Mouse (Mus musculus) fat pad, adult 2 months (tissue): ENCODE data around the gene Mtr.

Experiments used
- DNase-seq: peaks from one replicate; pipeline ENCODE4 v3.0.0-alpha.2; 2011; ENCODE audit warnings: low read depth, low spot score; ENCODE audit errors: extremely low read depth

The Mtr gene

GRCm38 (mm10) chr13:12245938-12246337 is 12.0 kb downstream of the Mtr start:
- DNase-seq: no peak

GRCm38 (mm10) chr13:12243991-12244390 is 13.9 kb downstream of the Mtr start:
- no peak for DNase-seq

GRCm38 (mm10) chr13:12232141-12232540 is 25.8 kb downstream of the Mtr start:
- no peak for DNase-seq

GRCm38 (mm10) chr13:12228248-12228647 is 29.7 kb downstream of the Mtr start:
- DNase-seq: no peak

- DNase-seq: no peak
These were observed 30.3 kb downstream of the Mtr start for GRCm38 (mm10) chr13:12227606-12228005.

GRCm38 (mm10) chr13:12218603-12219002 is 39.3 kb downstream of the Mtr start:
- no peak for DNase-seq

GRCm38 (mm10) chr13:12214922-12215321 is 43.0 kb downstream of the Mtr start:
- no peak for DNase-seq

GRCm38 (mm10) chr13:12211058-12211457 is 46.9 kb downstream of the Mtr start:
- no peak for DNase-seq

GRCm38 (mm10) chr13:12210023-12210762 is 47.7 kb downstream of the Mtr start:
- no peak for DNase-seq

- no peak for DNase-seq
These were observed 57.5 kb downstream of the Mtr start for GRCm38 (mm10) chr13:12200372-12200771.

- DNase-seq: no peak
These were observed 59.4 kb downstream of the Mtr start for GRCm38 (mm10) chr13:12198486-12198885.

- DNase-seq: no peak
These were observed 61.1 kb downstream of the Mtr start for GRCm38 (mm10) chr13:12196861-12197260.

GRCm38 (mm10) chr13:12196012-12196411 is 61.9 kb downstream of the Mtr start:
- no peak for DNase-seq

GRCm38 (mm10) chr13:12194942-12195662 is 62.8 kb downstream of the Mtr start:
- DNase-seq: no peak

- DNase-seq: no peak
These were observed 68.7 kb downstream of the Mtr start for GRCm38 (mm10) chr13:12189219-12189618.

- no peak for DNase-seq
These were observed 69.1 kb downstream of the Mtr start for GRCm38 (mm10) chr13:12188804-12189203.

GRCm38 (mm10) chr13:12179481-12179880 is 78.4 kb downstream of the Mtr start:
- no peak for DNase-seq

- no peak for DNase-seq
These were observed 81.2 kb downstream of the Mtr start for GRCm38 (mm10) chr13:12176761-12177160.

GRCm38 (mm10) chr13:12175988-12176736 is 81.8 kb downstream of the Mtr start:
- DNase-seq: no peak

- DNase-seq: no peak
These were observed 90.6 kb downstream of the Mtr start for GRCm38 (mm10) chr13:12167276-12167675.

GRCm38 (mm10) chr13:12166386-12166785 is 91.5 kb downstream of the Mtr start:
- no peak for DNase-seq
